Mouse (Mus musculus) limb, embryonic 14.5 days (tissue): ENCODE results near the gene Sbk3. TPM values are rescaled to one million over a fixed set of nuclear protein-coding genes. Genes with fewer than 3 reads are reported as not detected.

ENCODE experiments used
- ATAC-seq: fragments of 200-750 bp; cut with Nextera tagmentation; 2 replicates; pipeline ENCODE4 v1.8.0; 2017; ENCODE audit warnings: low read depth, moderate number of reproducible peaks, moderate TSS enrichment; ENCODE audit not compliant: low FRiP score
- DNase-seq: peaks from one replicate; pipeline ENCODE4 v3.0.0-alpha.2; 2015; ENCODE audit warnings: low spot score
- H3K27ac ChIP-seq: fragments of 300-500 bp; sonication (generic); replicated peaks from 2 replicates; pipeline ENCODE4 v1.5.1; 2014; ENCODE audit warnings: low read depth, mild to moderate bottlenecking, low read length, moderate library complexity, mixed read lengths
- H3K27me3 ChIP-seq: fragments of 300-500 bp; sonication (generic); 2 replicates; pipeline ENCODE4 v1.6.1; 2014; ENCODE audit warnings: low read length, mixed read lengths; ENCODE audit not compliant: control insufficient read depth, insufficient read depth
- H3K36me3 ChIP-seq: fragments of 300-500 bp; sonication (generic); 2 replicates; pipeline ENCODE4 v1.6.1; 2014; ENCODE audit warnings: mild to moderate bottlenecking, low read length, moderate library complexity, mixed read lengths; ENCODE audit not compliant: control insufficient read depth, insufficient read depth
- H3K4me1 ChIP-seq: fragments of 300-500 bp; sonication (generic); 2 replicates; pipeline ENCODE4 v1.6.1; 2014; ENCODE audit warnings: antibody characterized with exemption, low read length, mixed read lengths; ENCODE audit not compliant: control insufficient read depth, insufficient read depth
- H3K4me2 ChIP-seq: fragments of 300-500 bp; sonication (generic); replicated peaks from 2 replicates; pipeline ENCODE4 v1.6.1; 2014; ENCODE audit warnings: low read depth, mild to moderate bottlenecking, low read length, moderate library complexity; ENCODE audit not compliant: severe bottlenecking
- H3K4me3 ChIP-seq: fragments of 300-500 bp; sonication (generic); replicated peaks from 2 replicates; pipeline ENCODE4 v1.5.1; 2014; ENCODE audit warnings: low read length
- H3K9ac ChIP-seq: fragments of 300-500 bp; sonication (generic); 2 replicates; pipeline ENCODE4 v1.6.1; 2014; ENCODE audit warnings: mild to moderate bottlenecking, low read depth, low read length, moderate library complexity; ENCODE audit not compliant: severe bottlenecking
- H3K9me3 ChIP-seq: fragments of 300-500 bp; sonication (generic); 2 replicates; pipeline ENCODE4 v1.6.1; 2016; ENCODE audit warnings: low read length; ENCODE audit not compliant: control insufficient read depth
- POLR2A ChIP-seq: fragments of 200-500 bp; IDR thresholded peaks from 2 replicates; pipeline ENCODE4 v1.8.0; 2012; ENCODE audit warnings: inconsistent platforms, mild to moderate bottlenecking, moderate library complexity, borderline replicate concordance; ENCODE audit not compliant: insufficient read depth, insufficient read length; ENCODE audit errors: extremely low read depth
- WGBS: fragments of 180-500 bp; shearing (Covaris S2); extraction: QIAGEN DNeasy Blood & Tissue Kit; methylation state at CpG from one replicate; pipeline ENCODE4 v1.1.7; 2014; 5-methylcytosine and 5-hydroxymethylcytosine counted together
- polyA plus RNA-seq, 2 experiments: library from polyadenylated mRNA; depleted of rRNA in 1 of 2; stranded (reverse) in 1 of 2; unstranded in 1 of 2; fragments of >200 nt; fragmentation: Nextera tagmentation in 1 of 2; extraction: Ambion mirVana in 1 of 2; gene quantifications; 2 replicates each; pipeline versions ENCODE4 v1.2.1 to v1.2.3; 2012 to 2014

Sbk3 gene
- polyA plus RNA-seq, 2 experiments, result 0.06 to 0.15 TPM

DNA sequence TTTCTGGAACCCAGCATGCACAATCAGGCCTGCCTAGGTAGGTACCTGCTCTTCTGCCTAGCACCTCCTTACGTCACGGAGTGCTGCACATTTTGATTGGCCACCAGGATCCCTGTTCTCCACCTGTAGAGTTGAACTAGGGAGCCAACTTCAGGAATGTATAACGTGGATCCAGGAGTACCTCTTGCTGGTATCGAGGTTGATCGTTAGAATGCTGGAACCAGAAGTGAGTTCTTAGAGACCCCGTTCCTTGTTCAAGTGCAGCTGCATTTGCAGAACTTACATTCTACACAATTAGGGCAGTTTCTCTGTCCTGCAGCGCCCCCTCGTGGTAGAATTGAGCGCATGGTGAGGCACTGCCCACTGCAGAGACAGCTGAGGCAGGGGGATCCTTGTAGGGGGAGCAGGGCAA, 30.9 kb downstream of the Sbk3 start:
- no peaks in the 10 kb centered on the region for H3K36me3 ChIP-seq
- no peak overlapping the region for H3K4me2 ChIP-seq
- TF ChIP-seq POLR2A, result no peak
- H3K9me3 ChIP-seq, result no peaks in the 10 kb centered on the region
- DNase-seq (peak; percentile 77), ATAC-seq (0 out of 2 replicates have a peak, but pooled peaks have one; percentile 42)
- H3K27me3 ChIP-seq, result no peaks in the 10 kb centered on the region
- 15% methylated on average over 9 of the region's 9 CpGs for WGBS
- H3K27ac ChIP-seq, result no peak overlapping the region
- no peak overlapping the region for H3K4me3 ChIP-seq
- H3K9ac ChIP-seq, result no peak overlapping the region
- no peaks in the 10 kb centered on the region for H3K4me1 ChIP-seq

DNA sequence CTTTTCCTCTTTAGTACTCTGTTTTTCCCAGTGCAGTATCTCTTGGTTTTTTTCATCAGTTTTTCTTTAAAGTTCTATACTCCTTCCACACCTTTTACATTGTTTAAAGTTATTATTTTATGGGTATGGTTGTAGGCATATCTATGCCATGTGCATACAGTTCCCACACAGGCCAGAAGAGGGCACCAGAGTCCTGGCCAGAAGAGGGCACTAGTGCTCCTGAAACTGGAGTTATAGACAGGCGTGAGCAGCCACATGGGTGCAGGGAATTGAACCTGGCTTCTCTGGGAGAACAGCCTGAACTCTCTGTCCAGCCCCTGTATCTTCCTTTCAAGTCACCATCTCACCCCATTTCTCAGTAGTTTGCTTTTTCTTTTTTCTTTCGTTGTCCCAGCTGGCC, 32.5 kb downstream of the Sbk3 start:
- no peak for ATAC-seq
- 41% methylated on average over 2 of the region's 2 CpGs for WGBS
- DNase-seq, result no peak

DNA sequence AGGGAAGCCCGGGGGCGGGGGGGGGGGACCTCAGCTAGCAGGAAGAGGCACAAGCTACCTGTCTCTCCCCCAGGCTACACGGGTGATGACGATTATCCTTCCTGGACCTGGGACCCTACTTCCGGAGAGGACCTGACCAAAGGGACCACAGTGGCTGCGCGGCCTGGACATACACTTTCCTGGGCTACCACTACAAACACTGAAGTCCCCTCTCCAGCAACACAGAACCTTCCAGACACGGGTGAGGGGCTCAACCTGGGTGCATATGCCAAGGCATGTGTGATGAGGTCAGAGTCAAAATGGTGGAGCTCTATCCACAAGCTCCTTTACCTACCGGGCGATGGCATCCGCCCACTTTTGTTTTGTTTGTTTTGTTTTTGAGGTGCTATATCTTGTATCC, 33.6 kb downstream of the Sbk3 start:
- DNase-seq, result no peak
- Histone ChIP-seq H3K36me3 (no peaks in the 10 kb centered on the region), H3K9ac (no peak overlapping the region), H3K4me3 (no peak overlapping the region), H3K27me3 (no peaks in the 10 kb centered on the region), H3K4me1 (no peaks in the 10 kb centered on the region), H3K27ac (no peak overlapping the region), H3K9me3 (no peaks in the 10 kb centered on the region), H3K4me2 (no peak overlapping the region)
- ATAC-seq, result no peak
- TF ChIP-seq POLR2A, result no peak
- WGBS, result 75% methylated on average over 10 of the region's 11 CpGs

More for the DNA sequence above, 32.5 kb downstream of the Sbk3 start:
- Histone ChIP-seq H3K36me3 (no peaks in the 10 kb centered on the region), H3K9ac (no peak overlapping the region), H3K27me3 (no peaks in the 10 kb centered on the region), H3K4me1 (no peaks in the 10 kb centered on the region), H3K9me3 (no peaks in the 10 kb centered on the region), H3K27ac (no peak overlapping the region), H3K4me3 (no peak overlapping the region), H3K4me2 (no peak overlapping the region)
- TF ChIP-seq POLR2A, result no peak

GRCm38 (mm10) chr7:4936832-4937231, 34.1 kb downstream of the Sbk3 start:
- H3K9me3 ChIP-seq, result no peaks in the 10 kb centered on the region
- no peak overlapping the region for H3K4me3 ChIP-seq
- H3K27me3 ChIP-seq, result no peaks in the 10 kb centered on the region
- no peaks in the 10 kb centered on the region for H3K4me1 ChIP-seq
- no peaks in the 10 kb centered on the region for H3K36me3 ChIP-seq
- TF ChIP-seq POLR2A, result no peak
- no peak overlapping the region for H3K4me2 ChIP-seq
- H3K9ac ChIP-seq, result no peak overlapping the region
- H3K27ac ChIP-seq, result no peak overlapping the region
- DNase-seq, result no peak
- WGBS, result 75% methylated on average over 10 of the region's 10 CpGs
- no peak for ATAC-seq

GRCm38 (mm10) chr7:4934160-4934914, 36.6 kb downstream of the Sbk3 start:
- no peaks in the 10 kb centered on the region for H3K27me3 ChIP-seq
- H3K27ac ChIP-seq, result no peak overlapping the region
- WGBS, result 79% methylated on average over 4 of the region's 4 CpGs
- H3K4me1 ChIP-seq, result no peaks in the 10 kb centered on the region
- DNase-seq (no peak), ATAC-seq (no peak)
- no peak overlapping the region for H3K9ac ChIP-seq
- H3K36me3 ChIP-seq, result no peaks in the 10 kb centered on the region
- no peaks in the 10 kb centered on the region for H3K9me3 ChIP-seq
- H3K4me3 ChIP-seq, result no peak overlapping the region
- H3K4me2 ChIP-seq, result no peak overlapping the region
- TF ChIP-seq POLR2A, result no peak
